Mouse (Mus musculus) heart, postnatal 0 days (tissue): Measurements from ENCODE around the gene Gm5134.

Experiments
- CTCF ChIP-seq: IDR thresholded peaks from 2 replicates; pipeline ENCODE4 v1.5.1; 2016; ENCODE audit warnings: antibody characterized with exemption, control low read depth, low read depth
- EP300 ChIP-seq: IDR thresholded peaks from 2 replicates; pipeline ENCODE4 v1.6.1; 2016; ENCODE audit warnings: antibody characterized with exemption, low read depth

DNA sequence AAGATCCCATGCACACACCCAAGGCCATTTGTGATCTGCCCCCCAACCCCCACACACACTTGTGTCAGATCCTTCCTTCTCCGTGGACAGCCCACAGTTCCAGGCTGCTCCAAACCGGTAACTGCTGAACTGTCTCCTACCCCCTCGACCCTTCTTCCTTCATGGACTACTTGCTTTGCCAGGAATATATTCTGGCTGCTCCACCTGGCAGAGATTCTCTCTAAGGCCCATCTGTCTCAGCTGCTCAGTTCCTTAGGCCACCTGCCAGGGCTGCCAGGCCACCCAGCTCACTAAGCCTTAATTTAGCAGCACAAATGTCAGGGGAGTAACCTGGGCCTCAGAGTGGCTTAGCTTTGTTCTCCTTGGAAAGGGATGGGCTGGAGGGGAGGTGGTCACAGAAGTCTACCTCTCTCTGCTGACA, 47.8 kb downstream of the Gm5134 start:
- TF ChIP-seq CTCF (no peak), EP300 (no peak)
